In genomic region chr5:125465192-125465591, GRCm38 (mm10) we compare ENCODE assay signal across 8 mouse cellular contexts. TPM values are rescaled to one million over a fixed set of nuclear protein-coding genes. Genes with fewer than 3 reads are reported as not detected.
DNase-seq lines count a peak whose midpoint lies in the region; ATAC-seq and TF ChIP-seq lines count a peak whose summit lies in the region.

No protein-coding gene starts in this region.

- no peak overlapping the region for H3ac ChIP-seq in myocyte (ENCODE audit: control insufficient read depth, insufficient read length)

- no peaks in the 10 kb centered on the region for H3K79me2 ChIP-seq in myocyte (ENCODE audit: control insufficient read depth, insufficient read depth)

- ATAC-seq in embryonic facial prominence, embryonic 13.5 days (ENCODE audit: insufficient number of reproducible peaks, insufficient read depth, low FRiP score, low TSS enrichment, low read depth), result no peak
- peak; percentile 8 for ATAC-seq in intestine, embryonic 15.5 days

- peak overlapping the region; percentile 74 for H3K27ac ChIP-seq in kidney, adult 2 months (ENCODE audit: insufficient read depth, low read depth, low read length)
- H3K27ac ChIP-seq in embryonic facial prominence, embryonic 13.5 days, result no peak overlapping the region
- H3K27ac ChIP-seq in intestine, embryonic 15.5 days, result peak overlapping the region; percentile 68

- no peaks in the 10 kb centered on the region for H3K36me3 ChIP-seq in kidney, adult 2 months (ENCODE audit: control insufficient read depth, insufficient read depth, low read length)
- H3K36me3 ChIP-seq in embryonic facial prominence, embryonic 13.5 days, result no peaks in the 10 kb centered on the region
- H3K36me3 ChIP-seq in intestine, embryonic 15.5 days, result no peaks in the 10 kb centered on the region
- H3K36me3 ChIP-seq in myocyte (ENCODE audit: control insufficient read depth, insufficient read depth), result no peaks in the 10 kb centered on the region

- no peak for DNase-seq in kidney, adult 2 months
- no peak for DNase-seq in kidney, adult 11 months
- DNase-seq in frontal cortex, postnatal 14 days (ENCODE audit: low spot score in 2 of 2), result no peak
- DNase-seq in ovary, postnatal 36 days (ENCODE audit: low spot score), result no peak
- DNase-seq in c-Kit-positive CD71-positive TER-119-positive erythroid progenitor cells, embryonic 14.5 days (ENCODE audit: low spot score), result no peak

- TF ChIP-seq CTCF in kidney, adult 2 months (conservative IDR thresholded peaks at IDR 0.05; ENCODE audit: insufficient read depth, insufficient read length, low read depth, low read length), result no peak

- WGBS in kidney, adult 2 months, result 24% methylated on average over 7 of the region's 7 CpGs
- 37% methylated on average over 7 of the region's 7 CpGs for WGBS in embryonic facial prominence, embryonic 13.5 days
- 37% methylated on average over 7 of the region's 7 CpGs for WGBS in intestine, embryonic 15.5 days

- H3K4me1 ChIP-seq in kidney, adult 2 months (ENCODE audit: control insufficient read depth, insufficient read depth, low read length), result peaks cover 8% of the 10 kb centered on the region; the same call in 1 of the 2 replicates
- H3K4me1 ChIP-seq in embryonic facial prominence, embryonic 13.5 days, result peaks cover 6% of the 10 kb centered on the region
- peaks cover 5% of the 10 kb centered on the region for H3K4me1 ChIP-seq in intestine, embryonic 15.5 days (replicated peaks)

- no peak overlapping the region for H3K4me3 ChIP-seq in kidney, adult 2 months (ENCODE audit: insufficient read depth, low read depth, low read length)
- peak overlapping the region; percentile 42 for H3K4me3 ChIP-seq in embryonic facial prominence, embryonic 13.5 days
- peak overlapping the region; percentile 27; the same call in 1 of the 2 replicates for H3K4me3 ChIP-seq in intestine, embryonic 15.5 days (replicated peaks)
- peak overlapping the region; percentile 18 for H3K4me3 ChIP-seq in myocyte

- peak overlapping the region; percentile 59 for H3K4me2 ChIP-seq in embryonic facial prominence, embryonic 13.5 days
- peak overlapping the region; percentile 48 for H3K4me2 ChIP-seq in intestine, embryonic 15.5 days (replicated peaks)
- peak overlapping the region; percentile 80 for H3K4me2 ChIP-seq in myocyte (ENCODE audit: low read depth)

- H3K27me3 ChIP-seq in kidney, adult 2 months (replicated peaks; ENCODE audit: control insufficient read depth, insufficient read depth, low read length), result no peaks in the 10 kb centered on the region
- H3K27me3 ChIP-seq in embryonic facial prominence, embryonic 13.5 days, result no peaks in the 10 kb centered on the region
- H3K27me3 ChIP-seq in intestine, embryonic 15.5 days (replicated peaks), result no peaks in the 10 kb centered on the region
- H3K27me3 ChIP-seq in myocyte (ENCODE audit: control insufficient read depth, insufficient read depth, insufficient read length), result no peaks in the 10 kb centered on the region

- no peaks in the 10 kb centered on the region for H3K9me3 ChIP-seq in embryonic facial prominence, embryonic 13.5 days
- H3K9me3 ChIP-seq in intestine, embryonic 15.5 days, result no peaks in the 10 kb centered on the region

- H3K9ac ChIP-seq in embryonic facial prominence, embryonic 13.5 days, result 0 out of 2 replicates have a peak overlapping the region, but pooled peaks have one; percentile 44
- H3K9ac ChIP-seq in intestine, embryonic 15.5 days, result peak overlapping the region; percentile 8; the same call in 1 of the 2 replicates

- TF ChIP-seq POLR2A in kidney, adult 2 months (IDR thresholded peaks at IDR 0.05; ENCODE audit: low read depth, low read length), result no peak
- no peak for TF ChIP-seq POLR2A in myocyte (IDR thresholded peaks at IDR 0.05; ENCODE audit: insufficient read length, low read depth)

TF ChIP-seq in myocyte, 11 proteins besides CTCF, POLR2A, EP300 and RAD21:
- TF ChIP-seq USF1 (IDR thresholded peaks at IDR 0.05; ENCODE audit: low read depth) (no peak), MAX (IDR thresholded peaks at IDR 0.05; ENCODE audit: low read depth) (no peak), E2F4 (IDR thresholded peaks at IDR 0.05; ENCODE audit: insufficient read depth) (no peak), MYOG (IDR thresholded peaks at IDR 0.05; ENCODE audit: control insufficient read depth in 1 of 3, insufficient read depth in 1 of 3, insufficient read length in 2 of 3, low read depth in 2 of 3) (no peak)

RNA-seq across cellular contexts. Expression of gene Aacs, which starts 10.4 kb away (rescaled TPM):
- polyA plus RNA-seq in kidney, adult 2 months (2012; rRNA removed), result 102 and 131 TPM in 2 replicates
- polyA plus RNA-seq in embryonic facial prominence, embryonic 13.5 days (2015; fragmentation: Nextera tagmentation; extraction: Ambion mirVana), result 36.8 and 38.1 TPM in 2 replicates
- 73.0 and 77.0 TPM in 2 replicates for polyA plus RNA-seq in intestine, embryonic 15.5 days (2015; fragmentation: Nextera tagmentation; extraction: Ambion mirVana)
- 70.7 TPM for polyA plus RNA-seq in myocyte (2012; fragmentation: generic; extraction: Trizol)

RNA-seq across cellular contexts. Expression of gene Bri3bp, which starts 23.8 kb away (rescaled TPM):
- 12.1 and 13.0 TPM in 2 replicates for polyA plus RNA-seq in kidney, adult 2 months (2012; rRNA removed)
- polyA plus RNA-seq in embryonic facial prominence, embryonic 13.5 days (2015; fragmentation: Nextera tagmentation; extraction: Ambion mirVana), result 33.5 and 36.1 TPM in 2 replicates
- 59.6 and 60.4 TPM in 2 replicates for polyA plus RNA-seq in intestine, embryonic 15.5 days (2015; fragmentation: Nextera tagmentation; extraction: Ambion mirVana)
- polyA plus RNA-seq in myocyte (2012; fragmentation: generic; extraction: Trizol), result 24.8 TPM

RNA-seq across cellular contexts. Expression of gene Dhx37, which starts 31.3 kb away (rescaled TPM):
- polyA plus RNA-seq in kidney, adult 2 months (2012; rRNA removed), result 10.8 and 16.4 TPM in 2 replicates
- 13.9 and 14.7 TPM in 2 replicates for polyA plus RNA-seq in embryonic facial prominence, embryonic 13.5 days (2015; fragmentation: Nextera tagmentation; extraction: Ambion mirVana)
- 10.7 and 11.3 TPM in 2 replicates for polyA plus RNA-seq in intestine, embryonic 15.5 days (2015; fragmentation: Nextera tagmentation; extraction: Ambion mirVana)
- 17.2 TPM for polyA plus RNA-seq in myocyte (2012; fragmentation: generic; extraction: Trizol)
